Mouse (Mus musculus): ENCODE measurements around the gene Armh3. TPM values are rescaled to one million over a fixed set of nuclear protein-coding genes. Genes with fewer than 3 reads are reported as not detected.

The Armh3 gene
- polyA plus RNA-seq, 1 experiment from 2014 or later: 15.0 TPM

GRCm38 (mm10) chr19:45916461-45916860 is 81.8 kb downstream of the Armh3 start:
- H3K4me3 ChIP-seq (ENCODE audit: low read depth, low read length): no peak overlapping the region
- WGBS: 86% methylated on average over 4 of the region's 4 CpGs
- peaks cover 10% of the 10 kb centered on the region for H3K36me3 ChIP-seq (ENCODE audit: control insufficient read depth, insufficient read depth, low read length)
- H3K4me1 ChIP-seq (replicated peaks; ENCODE audit: control insufficient read depth, insufficient read depth, low read length): no peaks in the 10 kb centered on the region
- no peak for ATAC-seq (replicated peaks; ENCODE audit: low FRiP score, low TSS enrichment, low read depth)
- H3K9me3 ChIP-seq (ENCODE audit: control insufficient read depth, low read length): no peaks in the 10 kb centered on the region
- no peak for DNase-seq (ENCODE audit: low spot score)
- no peak overlapping the region for H3K9ac ChIP-seq (ENCODE audit: low read length)
- H3K27me3 ChIP-seq (replicated peaks; ENCODE audit: control insufficient read depth, insufficient read depth, low read length): no peaks in the 10 kb centered on the region
- H3K4me2 ChIP-seq (ENCODE audit: low read length): no peak overlapping the region
- no peak overlapping the region for H3K27ac ChIP-seq (ENCODE audit: low read depth)

- no peak overlapping the region for H3K27ac ChIP-seq (ENCODE audit: low read depth)
- 95% methylated on average over 3 of the region's 3 CpGs for WGBS
These were observed 82.3 kb downstream of the Armh3 start for GRCm38 (mm10) chr19:45916026-45916425.

GRCm38 (mm10) chr19:45913036-45913435 is 85.3 kb downstream of the Armh3 start:
- H3K36me3 ChIP-seq (ENCODE audit: control insufficient read depth, insufficient read depth, low read length): peaks cover 5% of the 10 kb centered on the region; the same call in 1 of the 2 replicates
- no peaks in the 10 kb centered on the region for H3K4me1 ChIP-seq (replicated peaks; ENCODE audit: control insufficient read depth, insufficient read depth, low read length)
- H3K4me3 ChIP-seq (ENCODE audit: low read depth, low read length): no peak overlapping the region
- no peaks in the 10 kb centered on the region for H3K9me3 ChIP-seq (ENCODE audit: control insufficient read depth, low read length)
- H3K4me2 ChIP-seq (ENCODE audit: low read length): no peak overlapping the region
- ATAC-seq (replicated peaks; ENCODE audit: low FRiP score, low TSS enrichment, low read depth): no peak
- H3K27me3 ChIP-seq (replicated peaks; ENCODE audit: control insufficient read depth, insufficient read depth, low read length): no peaks in the 10 kb centered on the region
- 50% methylated on average over 5 of the region's 5 CpGs for WGBS
- H3K9ac ChIP-seq (ENCODE audit: low read length): no peak overlapping the region
- no peak overlapping the region for H3K27ac ChIP-seq (ENCODE audit: low read depth)
- no peak for DNase-seq (ENCODE audit: low spot score)

More at GRCm38 (mm10) chr19:45916026-45916425, 82.3 kb downstream of the Armh3 start:
- no peak overlapping the region for H3K4me2 ChIP-seq (ENCODE audit: low read length)
- ATAC-seq (replicated peaks; ENCODE audit: low FRiP score, low TSS enrichment, low read depth): no peak
- no peaks in the 10 kb centered on the region for H3K9me3 ChIP-seq (ENCODE audit: control insufficient read depth, low read length)
- no peak overlapping the region for H3K4me3 ChIP-seq (ENCODE audit: low read depth, low read length)
- H3K4me1 ChIP-seq (replicated peaks; ENCODE audit: control insufficient read depth, insufficient read depth, low read length): no peaks in the 10 kb centered on the region
- H3K27me3 ChIP-seq (replicated peaks; ENCODE audit: control insufficient read depth, insufficient read depth, low read length): no peaks in the 10 kb centered on the region
- no peak overlapping the region for H3K9ac ChIP-seq (ENCODE audit: low read length)
- no peak for DNase-seq (ENCODE audit: low spot score)
- H3K36me3 ChIP-seq (ENCODE audit: control insufficient read depth, insufficient read depth, low read length): peaks cover 10% of the 10 kb centered on the region

GRCm38 (mm10) chr19:45912376-45912775 is 85.9 kb downstream of the Armh3 start:
- no peaks in the 10 kb centered on the region for H3K4me1 ChIP-seq (replicated peaks; ENCODE audit: control insufficient read depth, insufficient read depth, low read length)
- no peak for DNase-seq (ENCODE audit: low spot score)
- no peak overlapping the region for H3K4me2 ChIP-seq (ENCODE audit: low read length)
- peaks cover 9% of the 10 kb centered on the region; the same call in 1 of the 2 replicates for H3K36me3 ChIP-seq (ENCODE audit: control insufficient read depth, insufficient read depth, low read length)
- no peaks in the 10 kb centered on the region for H3K9me3 ChIP-seq (ENCODE audit: control insufficient read depth, low read length)
- no peak overlapping the region for H3K4me3 ChIP-seq (ENCODE audit: low read depth, low read length)
- no peaks in the 10 kb centered on the region for H3K27me3 ChIP-seq (replicated peaks; ENCODE audit: control insufficient read depth, insufficient read depth, low read length)
- 89% methylated on average over 6 of the region's 6 CpGs for WGBS
- no peak overlapping the region for H3K9ac ChIP-seq (ENCODE audit: low read length)
- ATAC-seq (replicated peaks; ENCODE audit: low FRiP score, low TSS enrichment, low read depth): no peak
- no peak overlapping the region for H3K27ac ChIP-seq (ENCODE audit: low read depth)

GRCm38 (mm10) chr19:45911236-45912025 is 86.9 kb downstream of the Armh3 start:
- H3K9ac ChIP-seq (ENCODE audit: low read length): no peak overlapping the region
- WGBS: 88% methylated on average over 10 of the region's 10 CpGs
- H3K4me1 ChIP-seq (replicated peaks; ENCODE audit: control insufficient read depth, insufficient read depth, low read length): no peaks in the 10 kb centered on the region
- no peak overlapping the region for H3K4me2 ChIP-seq (ENCODE audit: low read length)
- DNase-seq (ENCODE audit: low spot score) (no peak), ATAC-seq (replicated peaks; ENCODE audit: low FRiP score, low TSS enrichment, low read depth) (no peak)
- no peak overlapping the region for H3K27ac ChIP-seq (ENCODE audit: low read depth)
- peaks cover 9% of the 10 kb centered on the region; the same call in 1 of the 2 replicates for H3K36me3 ChIP-seq (ENCODE audit: control insufficient read depth, insufficient read depth, low read length)
- no peaks in the 10 kb centered on the region for H3K27me3 ChIP-seq (replicated peaks; ENCODE audit: control insufficient read depth, insufficient read depth, low read length)
- no peak overlapping the region for H3K4me3 ChIP-seq (ENCODE audit: low read depth, low read length)
- H3K9me3 ChIP-seq (ENCODE audit: control insufficient read depth, low read length): no peaks in the 10 kb centered on the region

GRCm38 (mm10) chr19:45908246-45908645 is 90.0 kb downstream of the Armh3 start:
- Histone ChIP-seq H3K4me1 (replicated peaks; ENCODE audit: control insufficient read depth, insufficient read depth, low read length) (no peaks in the 10 kb centered on the region), H3K36me3 (ENCODE audit: control insufficient read depth, insufficient read depth, low read length) (peaks cover 4% of the 10 kb centered on the region; the same call in 1 of the 2 replicates), H3K27ac (ENCODE audit: low read depth) (no peak overlapping the region), H3K9me3 (ENCODE audit: control insufficient read depth, low read length) (no peaks in the 10 kb centered on the region), H3K4me3 (ENCODE audit: low read depth, low read length) (no peak overlapping the region), H3K27me3 (replicated peaks; ENCODE audit: control insufficient read depth, insufficient read depth, low read length) (no peaks in the 10 kb centered on the region), H3K9ac (ENCODE audit: low read length) (no peak overlapping the region), H3K4me2 (ENCODE audit: low read length) (no peak overlapping the region)
- no peak for ATAC-seq (replicated peaks; ENCODE audit: low FRiP score, low TSS enrichment, low read depth)
- DNase-seq (ENCODE audit: low spot score): no peak
- WGBS: 95% methylated on average over 3 of the region's 3 CpGs

- WGBS: 89% methylated on average over 6 of the region's 6 CpGs
- H3K27ac ChIP-seq (ENCODE audit: low read depth): no peak overlapping the region
- H3K4me3 ChIP-seq (ENCODE audit: low read depth, low read length): no peak overlapping the region
- ATAC-seq (replicated peaks; ENCODE audit: low FRiP score, low TSS enrichment, low read depth) (no peak), DNase-seq (ENCODE audit: low spot score) (no peak)
- no peak overlapping the region for H3K4me2 ChIP-seq (ENCODE audit: low read length)
- H3K9ac ChIP-seq (ENCODE audit: low read length): no peak overlapping the region
- no peaks in the 10 kb centered on the region for H3K27me3 ChIP-seq (replicated peaks; ENCODE audit: control insufficient read depth, insufficient read depth, low read length)
- no peaks in the 10 kb centered on the region for H3K4me1 ChIP-seq (replicated peaks; ENCODE audit: control insufficient read depth, insufficient read depth, low read length)
- H3K9me3 ChIP-seq (ENCODE audit: control insufficient read depth, low read length): no peaks in the 10 kb centered on the region
- H3K36me3 ChIP-seq (ENCODE audit: control insufficient read depth, insufficient read depth, low read length): peaks cover 4% of the 10 kb centered on the region; the same call in 1 of the 2 replicates
These were observed 90.9 kb downstream of the Armh3 start for GRCm38 (mm10) chr19:45907416-45907815.

- peaks cover 11% of the 10 kb centered on the region for H3K36me3 ChIP-seq (ENCODE audit: control insufficient read depth, insufficient read depth, low read length)
- no peaks in the 10 kb centered on the region for H3K27me3 ChIP-seq (replicated peaks; ENCODE audit: control insufficient read depth, insufficient read depth, low read length)
- no peak overlapping the region for H3K9ac ChIP-seq (ENCODE audit: low read length)
- no peak overlapping the region for H3K27ac ChIP-seq (ENCODE audit: low read depth)
- H3K9me3 ChIP-seq (ENCODE audit: control insufficient read depth, low read length): no peaks in the 10 kb centered on the region
- 78% methylated on average over 3 of the region's 3 CpGs for WGBS
- no peaks in the 10 kb centered on the region for H3K4me1 ChIP-seq (replicated peaks; ENCODE audit: control insufficient read depth, insufficient read depth, low read length)
- H3K4me2 ChIP-seq (ENCODE audit: low read length): no peak overlapping the region
- DNase-seq (ENCODE audit: low spot score) (no peak), ATAC-seq (replicated peaks; ENCODE audit: low FRiP score, low TSS enrichment, low read depth) (no peak)
- H3K4me3 ChIP-seq (ENCODE audit: low read depth, low read length): no peak overlapping the region
These were observed 94.4 kb downstream of the Armh3 start for GRCm38 (mm10) chr19:45903861-45904260.

Data from intestine, embryonic 14.5 days (tissue).